Mouse (Mus musculus) heart, adult 2 months (tissue): ENCODE measurements around the gene Rtcb. TPM values are rescaled to one million over a fixed set of nuclear protein-coding genes. Genes with fewer than 3 reads are reported as not detected.

Source experiments
- DNase-seq, 2 experiments: peaks; one replicate each; pipeline ENCODE4 v3.0.0; 2021
- H3K27ac ChIP-seq: fragments of 200-600 bp; 2 replicates; pipeline ENCODE4 v1.8.1; 2022
- H3K27me3 ChIP-seq: fragments of 200-500 bp; 2 replicates; pipeline ENCODE4 v1.6.1; 2012; ENCODE audit warnings: mild to moderate bottlenecking, low read length, inconsistent platforms, mixed read lengths; ENCODE audit not compliant: control insufficient read depth, insufficient read depth
- H3K36me3 ChIP-seq: fragments of 200-500 bp; 2 replicates; pipeline ENCODE4 v1.6.1; 2012; ENCODE audit warnings: low read length, inconsistent platforms; ENCODE audit not compliant: control insufficient read depth, insufficient read depth
- H3K4me1 ChIP-seq: fragments of 200-500 bp; 2 replicates; pipeline ENCODE4 v1.6.1; 2011; ENCODE audit warnings: low read length; ENCODE audit not compliant: control insufficient read depth, insufficient read depth
- H3K4me3 ChIP-seq: fragments of 200-600 bp; 2 replicates; pipeline ENCODE4 v1.8.1; 2022
- H3K79me2 ChIP-seq: fragments of 200-500 bp; replicated peaks from 2 replicates; pipeline ENCODE4 v1.6.1; 2012; ENCODE audit warnings: mild to moderate bottlenecking, inconsistent platforms, low read length, moderate library complexity, mixed read lengths; ENCODE audit not compliant: control insufficient read depth, insufficient read depth
- H3K9ac ChIP-seq: fragments of 200-500 bp; 2 replicates; pipeline ENCODE4 v1.6.1; 2012; ENCODE audit warnings: low read depth, mild to moderate bottlenecking, control low read depth, inconsistent platforms, low read length, mixed read lengths
- CTCF ChIP-seq: fragments of 200-600 bp; IDR thresholded peaks from 2 replicates; pipeline ENCODE4 v1.8.1; 2022; ENCODE audit warnings: antibody characterized with exemption, mild to moderate bottlenecking, moderate library complexity
- EP300 ChIP-seq: fragments of 200-500 bp; IDR thresholded peaks from 2 replicates; pipeline ENCODE4 v1.6.1; 2011; ENCODE audit warnings: low read depth, low read length, control low read depth; ENCODE audit not compliant: insufficient read depth
- POLR2A ChIP-seq: fragments of 200-500 bp; IDR thresholded peaks from 2 replicates; pipeline ENCODE4 v1.6.1; 2011; ENCODE audit warnings: mild to moderate bottlenecking, low read depth, low read length, control low read depth; ENCODE audit not compliant: insufficient read depth
- WGBS: fragments of 180-500 bp; shearing (Covaris S2); methylation state at CpG from one replicate; pipeline ENCODE4 v1.1.7; 2018; 5-methylcytosine and 5-hydroxymethylcytosine counted together
- intact Hi-C: fragments of 180-260 bp; cut with DNase I; formaldehyde crosslinking; loops from one replicate; pipeline ENCODE4 v1.15.1; 2025
- long read RNA-seq: library from polyadenylated mRNA; stranded (forward); transcript quantifications from one replicate; pipeline ENCODE4 v2.0.0, GENCODE M21; 2021
- polyA plus RNA-seq: library from polyadenylated mRNA; depleted of rRNA; stranded (reverse); fragments of >200 nt; gene quantifications from 2 replicates; pipeline ENCODE4 v1.2.3, GENCODE M21; 2012; rRNA removed
- total RNA-seq, 2 experiments: library from RNA; stranded (reverse); gene quantifications; 2 replicates each; pipeline ENCODE4 v1.2.3; 2021

The Rtcb gene
- 10 to 100 TPM; 70.0 to 76.7 TPM for total RNA-seq
- 38.8 and 69.8 TPM in 2 replicates for polyA plus RNA-seq
- long read RNA-seq, transcript Rtcb-201 (12 exons, 2,009 nt), result major isoform, 97 of 103 reads
- long read RNA-seq, partial matches to known transcripts, result 2 of 103 reads
- long read RNA-seq, other reads (novel, unspliced or antisense), result 4 of 103 reads

- Histone ChIP-seq H3K27me3 (no peaks in the 10 kb centered on the region), H3K4me3 (peak within 1 kb of the TSS; percentile 69), H3K4me1 (no peaks in the 10 kb centered on the region), H3K36me3 (peaks cover 16% of the 10 kb centered on the region), H3K9ac (peak within 1 kb of the TSS; percentile 98), H3K79me2 (peaks cover 1% of the 10 kb centered on the region), H3K27ac (peak within 1 kb of the TSS; percentile 85)
- no peak; the same call in 1 of the 2 replicates for TF ChIP-seq EP300
- peak; percentile 82 for TF ChIP-seq POLR2A
- peak; percentile 96 to 98 for DNase-seq
- intact Hi-C loops, result loop anchor here (2.0 to 10.0 kb wide), 2 partner anchors 41 to 747 kb away; partner anchors contain the start of genes Hsp90b1, Prdm4 and Ttc41
- under 1% methylated on average over 38 of the region's 38 CpGs for WGBS
These were observed at the start of gene Rtcb for GRCm38 (mm10) chr10:85957464-85957950. Gene Rtcb (minus strand): TSS chr10:85957823.

GRCm38 (mm10) chr10:86006455-86006854, 48.8 kb upstream of the Rtcb start:
- DNase-seq, result no peak
- Histone ChIP-seq H3K36me3 (no peaks in the 10 kb centered on the region), H3K27me3 (no peaks in the 10 kb centered on the region), H3K79me2 (no peaks in the 10 kb centered on the region), H3K9ac (no peak overlapping the region), H3K4me1 (no peaks in the 10 kb centered on the region), H3K27ac (no peak overlapping the region), H3K4me3 (no peak overlapping the region)
- 67% methylated on average over 5 of the region's 5 CpGs for WGBS
- no peak for TF ChIP-seq EP300
- no peak for TF ChIP-seq CTCF
- TF ChIP-seq POLR2A, result no peak
- intact Hi-C loops, result no loop called here

- no peak for TF ChIP-seq CTCF
- no peak for TF ChIP-seq EP300
- no peaks in the 10 kb centered on the region for H3K27me3 ChIP-seq
- H3K79me2 ChIP-seq, result no peaks in the 10 kb centered on the region
- no peaks in the 10 kb centered on the region for H3K4me1 ChIP-seq
- no peak for DNase-seq
- H3K36me3 ChIP-seq, result no peaks in the 10 kb centered on the region
- H3K4me3 ChIP-seq, result no peak overlapping the region
- intact Hi-C loops, result no loop called here
- no peak overlapping the region for H3K27ac ChIP-seq
- WGBS, result 88% methylated on average over 4 of the region's 4 CpGs
- H3K9ac ChIP-seq, result no peak overlapping the region
These were observed 42.8 kb upstream of the Rtcb start for GRCm38 (mm10) chr10:86000447-86000846.

- intact Hi-C loops, result no loop called here
- Histone ChIP-seq H3K9ac (no peak overlapping the region), H3K79me2 (no peaks in the 10 kb centered on the region), H3K36me3 (no peaks in the 10 kb centered on the region), H3K27ac (no peak overlapping the region), H3K4me3 (no peak overlapping the region), H3K27me3 (no peaks in the 10 kb centered on the region), H3K4me1 (no peaks in the 10 kb centered on the region)
- TF ChIP-seq EP300 (no peak), CTCF (no peak), POLR2A (no peak)
- 72% methylated on average over 5 of the region's 5 CpGs for WGBS
- no peak for DNase-seq
These were observed 37.0 kb upstream of the Rtcb start for GRCm38 (mm10) chr10:85994543-85995104.

- Histone ChIP-seq H3K79me2 (no peaks in the 10 kb centered on the region), H3K36me3 (no peaks in the 10 kb centered on the region), H3K4me1 (no peaks in the 10 kb centered on the region), H3K9ac (no peak overlapping the region), H3K27me3 (no peaks in the 10 kb centered on the region), H3K27ac (no peak overlapping the region), H3K4me3 (no peak overlapping the region)
- WGBS, result 92% methylated on average over 9 of the region's 9 CpGs
- DNase-seq, result no peak
- TF ChIP-seq EP300 (no peak), POLR2A (no peak), CTCF (no peak)
- intact Hi-C loops, result no loop called here
These were observed 36.2 kb upstream of the Rtcb start for GRCm38 (mm10) chr10:85993836-85994235.

GRCm38 (mm10) chr10:85992412-85992811, 34.8 kb upstream of the Rtcb start:
- H3K27me3 ChIP-seq, result no peaks in the 10 kb centered on the region
- 65% methylated on average over 4 of the region's 4 CpGs for WGBS

More at GRCm38 (mm10) chr10:85992412-85992811, 34.8 kb upstream of the Rtcb start:
- Histone ChIP-seq H3K9ac (no peak overlapping the region), H3K27ac (no peak overlapping the region), H3K36me3 (no peaks in the 10 kb centered on the region), H3K4me3 (no peak overlapping the region), H3K79me2 (no peaks in the 10 kb centered on the region), H3K4me1 (no peaks in the 10 kb centered on the region)
- TF ChIP-seq CTCF (no peak), EP300 (no peak)
- no peak for DNase-seq
- intact Hi-C loops, result no loop called here
